Mouse (Mus musculus) erythroblast, adult 5-6 weeks (primary cell): Measurements from ENCODE around the gene Grin3b. TPM values are rescaled to one million over a fixed set of nuclear protein-coding genes. Genes with fewer than 3 reads are reported as not detected.
A peak's percentile ranks its signal among the peaks of the same experiment; 100 is the strongest.

ENCODE experiments used
- ATAC-seq: replicated peaks from 2 replicates; pipeline ENCODE4 v1.8.0; 2016; ENCODE audit warnings: moderate number of reproducible peaks, mild to moderate bottlenecking, moderate TSS enrichment, inconsistent platforms; ENCODE audit not compliant: poor library complexity, low FRiP score, severe bottlenecking
- total RNA-seq, 2 experiments: library from RNA; stranded (forward) in 1 of 2; stranded (reverse) in 1 of 2; fragments of 150-400 nt in 1 of 2; fragments of 200-764, 138-1000 nt in 1 of 2; gene quantifications; 2 replicates each; pipeline versions ENCODE4 v1.2.3 to v1.2.4; 2015 to 2017; ENCODE audit warnings: low replicate concordance in 2 of 2

The Grin3b gene
- total RNA-seq, 2 experiments from 2014 or later: not detected

DNA sequence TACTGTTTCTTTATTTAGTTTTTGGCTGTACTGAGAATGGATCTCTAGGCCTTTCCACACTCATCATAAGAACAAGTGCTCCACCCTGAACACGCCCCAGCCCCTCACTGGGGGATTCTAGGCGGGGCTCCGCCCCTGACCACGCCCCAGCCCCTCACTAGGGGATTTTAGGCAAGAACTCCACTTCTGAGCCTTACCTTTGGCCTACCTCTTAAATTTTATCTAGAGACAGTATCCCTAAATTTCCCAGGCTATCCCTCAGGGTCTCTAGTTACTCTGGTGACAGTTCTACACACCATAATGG, 54.5 kb downstream of the Grin3b start:
- ATAC-seq: no peak

GRCm38 (mm10) chr10:80025463-80025862, 54.9 kb downstream of the Grin3b start:
- no peak for ATAC-seq

GRCm38 (mm10) chr10:80025889-80026288, 55.4 kb downstream of the Grin3b start:
- peak; percentile 36; the same call in 1 of the 2 replicates for ATAC-seq

Other genes starting within 250 kb of the Grin3b start
Only the 30 nearest of the 32 such genes appear.
- gene Rnf126, start 203.8 kb upstream of the Grin3b start, total RNA-seq (2015; ENCODE audit: low replicate concordance): 11.3 and 12.1 TPM in 2 replicates
- 2.6 and 10.7 TPM in 2 replicates for gene Rnf126, start 203.8 kb upstream of the Grin3b start, total RNA-seq (2017; ENCODE audit: low replicate concordance)
- 1.7 and 5.8 TPM in 2 replicates for gene Fstl3, start 193.4 kb upstream of the Grin3b start, total RNA-seq (2015; ENCODE audit: low replicate concordance)
- not detected in 2 replicates for gene Fstl3, start 193.4 kb upstream of the Grin3b start, total RNA-seq (2017; ENCODE audit: low replicate concordance)
- 30.5 and 45.0 TPM in 2 replicates for gene Prss57, start 179.8 kb upstream of the Grin3b start, total RNA-seq (2015; ENCODE audit: low replicate concordance)
- gene Prss57, start 179.8 kb upstream of the Grin3b start, total RNA-seq (2017; ENCODE audit: low replicate concordance): 6.8 and 14.3 TPM in 2 replicates
- 9.4 and 12.5 TPM in 2 replicates for gene Palm, start 177.1 kb upstream of the Grin3b start, total RNA-seq (2015; ENCODE audit: low replicate concordance)
- gene Palm, start 177.1 kb upstream of the Grin3b start, total RNA-seq (2017; ENCODE audit: low replicate concordance): 4.5 and 10.0 TPM in 2 replicates
- not detected in 2 replicates for gene Misp, start 149.7 kb upstream of the Grin3b start, total RNA-seq (2015; ENCODE audit: low replicate concordance)
- gene Misp, start 149.7 kb upstream of the Grin3b start, total RNA-seq (2017; ENCODE audit: low replicate concordance): not detected in 2 replicates
- 45.2 and 66.7 TPM in 2 replicates for gene Ptbp1, start 116.3 kb upstream of the Grin3b start, total RNA-seq (2015; ENCODE audit: low replicate concordance)
- gene Ptbp1, start 116.3 kb upstream of the Grin3b start, total RNA-seq (2017; ENCODE audit: low replicate concordance): 38.2 and 53.2 TPM in 2 replicates
- gene Prtn3, start 96.2 kb upstream of the Grin3b start, total RNA-seq (2015; ENCODE audit: low replicate concordance): 420 and 449 TPM in 2 replicates
- gene Prtn3, start 96.2 kb upstream of the Grin3b start, total RNA-seq (2017; ENCODE audit: low replicate concordance): 114 and 118 TPM in 2 replicates
- 2.1 and 3.1 TPM in 2 replicates for gene Plppr3, start 96.1 kb upstream of the Grin3b start, total RNA-seq (2015; ENCODE audit: low replicate concordance)
- 4.9 and 6.8 TPM in 2 replicates for gene Plppr3, start 96.1 kb upstream of the Grin3b start, total RNA-seq (2017; ENCODE audit: low replicate concordance)
- gene Elane, start 84.5 kb upstream of the Grin3b start, total RNA-seq (2015; ENCODE audit: low replicate concordance): 996 and 1,031 TPM in 2 replicates
- 253 and 405 TPM in 2 replicates for gene Elane, start 84.5 kb upstream of the Grin3b start, total RNA-seq (2017; ENCODE audit: low replicate concordance)
- gene Cfd, start 79.9 kb upstream of the Grin3b start, total RNA-seq (2015; ENCODE audit: low replicate concordance): not detected in 2 replicates
- not detected in 2 replicates for gene Cfd, start 79.9 kb upstream of the Grin3b start, total RNA-seq (2017; ENCODE audit: low replicate concordance)
- gene Med16, start 61.8 kb upstream of the Grin3b start, total RNA-seq (2015; ENCODE audit: low replicate concordance): 5.9 and 11.3 TPM in 2 replicates
- gene Med16, start 61.8 kb upstream of the Grin3b start, total RNA-seq (2017; ENCODE audit: low replicate concordance): 4.7 and 9.1 TPM in 2 replicates
- not detected in 2 replicates for gene Gm26602, start 59.9 kb upstream of the Grin3b start, total RNA-seq (2015; ENCODE audit: low replicate concordance)
- not detected in 2 replicates for gene Gm26602, start 59.9 kb upstream of the Grin3b start, total RNA-seq (2017; ENCODE audit: low replicate concordance)
- not detected in 2 replicates for gene Kiss1r, start 53.7 kb upstream of the Grin3b start, total RNA-seq (2015; ENCODE audit: low replicate concordance)
- 0.14 TPM in 1 of 2 replicates, not detected in the other for gene Kiss1r, start 53.7 kb upstream of the Grin3b start, total RNA-seq (2017; ENCODE audit: low replicate concordance)
- 42.8 and 46.1 TPM in 2 replicates for gene R3hdm4, start 49.5 kb upstream of the Grin3b start, total RNA-seq (2015; ENCODE audit: low replicate concordance)
- gene R3hdm4, start 49.5 kb upstream of the Grin3b start, total RNA-seq (2017; ENCODE audit: low replicate concordance): 25.0 and 28.3 TPM in 2 replicates
- 6.3 and 8.8 TPM in 2 replicates for gene Arid3a, start 43.7 kb upstream of the Grin3b start, total RNA-seq (2015; ENCODE audit: low replicate concordance)
- gene Arid3a, start 43.7 kb upstream of the Grin3b start, total RNA-seq (2017; ENCODE audit: low replicate concordance): 10.5 and 14.7 TPM in 2 replicates
- gene Wdr18, start 10.6 kb upstream of the Grin3b start, total RNA-seq (2015; ENCODE audit: low replicate concordance): 4.0 and 7.5 TPM in 2 replicates
- 2.5 and 14.2 TPM in 2 replicates for gene Wdr18, start 10.6 kb upstream of the Grin3b start, total RNA-seq (2017; ENCODE audit: low replicate concordance)
- 13.6 and 29.6 TPM in 2 replicates for gene Tmem259, start 13.6 kb downstream of the Grin3b start, total RNA-seq (2015; ENCODE audit: low replicate concordance)
- 12.8 and 22.6 TPM in 2 replicates for gene Tmem259, start 13.6 kb downstream of the Grin3b start, total RNA-seq (2017; ENCODE audit: low replicate concordance)
- 33.8 and 46.6 TPM in 2 replicates for gene Cnn2, start 17.9 kb downstream of the Grin3b start, total RNA-seq (2015; ENCODE audit: low replicate concordance)
- gene Cnn2, start 17.9 kb downstream of the Grin3b start, total RNA-seq (2017; ENCODE audit: low replicate concordance): 30.0 and 73.0 TPM in 2 replicates
- gene Abca7, start 25.8 kb downstream of the Grin3b start, total RNA-seq (2015; ENCODE audit: low replicate concordance): 14.4 and 18.2 TPM in 2 replicates
- gene Abca7, start 25.8 kb downstream of the Grin3b start, total RNA-seq (2017; ENCODE audit: low replicate concordance): 19.4 and 27.7 TPM in 2 replicates
- gene Arhgap45, start 45.9 kb downstream of the Grin3b start, total RNA-seq (2015; ENCODE audit: low replicate concordance): 23.1 and 31.6 TPM in 2 replicates
- gene Arhgap45, start 45.9 kb downstream of the Grin3b start, total RNA-seq (2017; ENCODE audit: low replicate concordance): 28.6 and 35.8 TPM in 2 replicates
- gene Polr2e, start 69.1 kb downstream of the Grin3b start, total RNA-seq (2015; ENCODE audit: low replicate concordance): 23.6 and 33.4 TPM in 2 replicates
- gene Polr2e, start 69.1 kb downstream of the Grin3b start, total RNA-seq (2017; ENCODE audit: low replicate concordance): 4.5 and 9.9 TPM in 2 replicates
- 108 and 169 TPM in 2 replicates for gene Gpx4, start 76.5 kb downstream of the Grin3b start, total RNA-seq (2015; ENCODE audit: low replicate concordance)
- gene Gpx4, start 76.5 kb downstream of the Grin3b start, total RNA-seq (2017; ENCODE audit: low replicate concordance): 96.3 and 123 TPM in 2 replicates
- 9.2 and 12.5 TPM in 2 replicates for gene Sbno2, start 134.9 kb downstream of the Grin3b start, total RNA-seq (2015; ENCODE audit: low replicate concordance)
- gene Sbno2, start 134.9 kb downstream of the Grin3b start, total RNA-seq (2017; ENCODE audit: low replicate concordance): 17.1 and 20.9 TPM in 2 replicates
- 47.7 and 60.0 TPM in 2 replicates for gene Stk11, start 145.1 kb downstream of the Grin3b start, total RNA-seq (2015; ENCODE audit: low replicate concordance)
- 152 and 195 TPM in 2 replicates for gene Stk11, start 145.1 kb downstream of the Grin3b start, total RNA-seq (2017; ENCODE audit: low replicate concordance)
- 43.3 and 48.8 TPM in 2 replicates for gene Atp5d, start 167.9 kb downstream of the Grin3b start, total RNA-seq (2015; ENCODE audit: low replicate concordance)
- 12.1 and 17.3 TPM in 2 replicates for gene Atp5d, start 167.9 kb downstream of the Grin3b start, total RNA-seq (2017; ENCODE audit: low replicate concordance)
- not detected in 2 replicates for gene Cbarp, start 170.1 kb downstream of the Grin3b start, total RNA-seq (2015; ENCODE audit: low replicate concordance)
- not detected in 2 replicates for gene Cbarp, start 170.1 kb downstream of the Grin3b start, total RNA-seq (2017; ENCODE audit: low replicate concordance)
- 5.0 and 7.7 TPM in 2 replicates for gene Midn, start 177.6 kb downstream of the Grin3b start, total RNA-seq (2015; ENCODE audit: low replicate concordance)
- 3.9 and 7.4 TPM in 2 replicates for gene Midn, start 177.6 kb downstream of the Grin3b start, total RNA-seq (2017; ENCODE audit: low replicate concordance)
- gene Cirbp, start 195.3 kb downstream of the Grin3b start, total RNA-seq (2015; ENCODE audit: low replicate concordance): 3.6 and 3.7 TPM in 2 replicates
- 14.6 and 16.3 TPM in 2 replicates for gene Cirbp, start 195.3 kb downstream of the Grin3b start, total RNA-seq (2017; ENCODE audit: low replicate concordance)
- 7.5 TPM in 1 of 2 replicates, not detected in the other for gene 1600002K03Rik, start 202.2 kb downstream of the Grin3b start, total RNA-seq (2015; ENCODE audit: low replicate concordance)
- 5.9 TPM in 1 of 2 replicates, not detected in the other for gene 1600002K03Rik, start 202.2 kb downstream of the Grin3b start, total RNA-seq (2017; ENCODE audit: low replicate concordance)
- gene Efna2, start 208.8 kb downstream of the Grin3b start, total RNA-seq (2015; ENCODE audit: low replicate concordance): not detected in 2 replicates
- gene Efna2, start 208.8 kb downstream of the Grin3b start, total RNA-seq (2017; ENCODE audit: low replicate concordance): not detected in 2 replicates